Mouse (Mus musculus) heart, postnatal 0 days (tissue): ENCODE measurements around the gene Cdk10. TPM values are rescaled to one million over a fixed set of nuclear protein-coding genes. Genes with fewer than 3 reads are reported as not detected.

Experiments used
- ATAC-seq: fragments of 200-750 bp; cut with Nextera tagmentation; 2 replicates; pipeline ENCODE4 v1.8.0; 2017; ENCODE audit warnings: low read depth, moderate number of reproducible peaks, moderate library complexity; ENCODE audit not compliant: insufficient read depth
- DNase-seq: peaks from one replicate; pipeline ENCODE4 v3.0.0-alpha.2; 2016; ENCODE audit warnings: low spot score
- H3K27ac ChIP-seq: fragments of 300-500 bp; sonication (generic); 2 replicates; pipeline ENCODE4 v1.5.1; 2014; ENCODE audit warnings: low read depth, mild to moderate bottlenecking
- H3K27me3 ChIP-seq: fragments of 300-500 bp; sonication (generic); 2 replicates; pipeline ENCODE4 v1.6.1; 2014; ENCODE audit warnings: low read length, mixed read lengths; ENCODE audit not compliant: control insufficient read depth, insufficient read depth
- H3K36me3 ChIP-seq: fragments of 300-500 bp; sonication (generic); replicated peaks from 2 replicates; pipeline ENCODE4 v1.6.1; 2014; ENCODE audit warnings: low read length, mixed read lengths; ENCODE audit not compliant: control insufficient read depth, insufficient read depth
- H3K4me1 ChIP-seq: fragments of 300-500 bp; sonication (generic); 2 replicates; pipeline ENCODE4 v1.6.1; 2014; ENCODE audit warnings: antibody characterized with exemption; ENCODE audit not compliant: control insufficient read depth, insufficient read depth
- H3K4me2 ChIP-seq: fragments of 300-500 bp; sonication (generic); 2 replicates; pipeline ENCODE4 v1.6.1; 2014; ENCODE audit warnings: low read depth, mild to moderate bottlenecking, low read length, moderate library complexity
- H3K4me3 ChIP-seq: fragments of 300-500 bp; sonication (generic); 2 replicates; pipeline ENCODE4 v1.5.1; 2014; ENCODE audit warnings: low read depth, low read length
- H3K9ac ChIP-seq: fragments of 300-500 bp; sonication (generic); replicated peaks from 2 replicates; pipeline ENCODE4 v1.6.1; 2014; ENCODE audit warnings: low read depth, low read length, mixed read lengths
- H3K9me3 ChIP-seq: fragments of 300-500 bp; sonication (generic); replicated peaks from 2 replicates; pipeline ENCODE4 v1.6.1; 2016; ENCODE audit warnings: low read length; ENCODE audit not compliant: control insufficient read depth
- CTCF ChIP-seq: IDR thresholded peaks from 2 replicates; pipeline ENCODE4 v1.5.1; 2016; ENCODE audit warnings: antibody characterized with exemption, control low read depth, low read depth
- EP300 ChIP-seq: IDR thresholded peaks from 2 replicates; pipeline ENCODE4 v1.6.1; 2016; ENCODE audit warnings: antibody characterized with exemption, low read depth
- WGBS: fragments of 180-500 bp; shearing (Covaris S2); extraction: QIAGEN DNeasy Blood & Tissue Kit; methylation state at CpG from one replicate; pipeline ENCODE4 v1.1.7; 2014; 5-methylcytosine and 5-hydroxymethylcytosine counted together
- polyA plus RNA-seq: library from polyadenylated mRNA; unstranded; fragments of >200 nt; fragmentation: Nextera tagmentation; extraction: Ambion mirVana; gene quantifications from 2 replicates; pipeline ENCODE4 v1.2.1, GENCODE M21; 2015
- total RNA-seq: library from RNA; depleted of rRNA; stranded (reverse); fragments of >200 nt; gene quantifications from 2 replicates; pipeline ENCODE4 v1.2.3, GENCODE M21; 2014; ENCODE audit warnings: low replicate concordance; rRNA removed

The Cdk10 gene
- 26.5 and 31.9 TPM in 2 replicates for total RNA-seq
- polyA plus RNA-seq = 14.7 and 14.8 TPM in 2 replicates

DNA sequence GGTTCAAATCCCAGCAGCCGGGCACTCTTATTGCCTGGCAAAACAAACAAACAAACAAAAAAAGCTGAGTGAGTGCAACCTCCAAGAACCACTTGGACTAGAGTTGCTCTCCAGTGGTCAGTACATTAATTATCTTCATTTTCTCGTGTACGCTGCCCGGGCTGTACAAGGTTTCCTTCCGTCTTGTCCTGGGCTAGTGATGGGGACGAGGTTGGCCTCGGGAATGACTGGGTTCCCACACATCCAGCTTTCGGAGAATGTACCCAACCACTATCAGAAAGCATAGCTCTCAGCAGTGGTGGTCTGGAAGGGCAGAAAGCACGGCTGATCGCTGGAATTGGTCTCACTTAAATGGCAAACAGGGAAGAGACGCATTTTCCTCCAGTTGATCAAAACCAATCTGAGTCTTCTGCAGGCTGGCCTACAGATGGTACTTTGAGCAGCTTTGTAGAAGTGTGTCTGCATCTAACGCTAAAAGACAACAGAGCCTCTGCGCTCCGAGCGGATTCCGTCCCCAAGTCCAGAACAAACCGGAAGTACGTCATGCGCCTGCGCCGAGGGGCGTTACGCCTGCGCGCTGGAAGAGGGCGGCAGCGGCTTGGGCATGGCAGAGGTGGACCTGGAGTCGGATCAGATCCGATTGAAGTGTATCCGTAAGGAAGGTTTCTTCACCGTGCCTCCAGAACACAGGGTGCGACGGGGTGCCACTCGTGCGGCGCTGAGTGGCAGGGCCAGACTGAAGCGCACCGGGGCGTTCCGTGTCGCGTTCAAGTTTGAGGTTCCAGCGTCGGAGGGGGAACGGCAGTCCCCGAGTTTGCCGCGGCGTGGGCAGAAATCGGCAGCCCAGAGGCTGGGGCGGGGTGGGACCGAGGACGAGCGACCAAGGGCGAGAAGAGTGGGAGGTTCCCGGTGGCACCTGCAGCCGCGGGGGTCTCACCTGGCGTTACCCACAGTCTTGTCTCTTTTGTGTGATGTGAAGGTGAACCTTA, at the start of gene Cdk10:
Gene Cdk10, plus strand, starts transcription at position 565 of the 989 bp plus-strand sequence.
- H3K4me1 ChIP-seq = peaks cover 12% of the 10 kb centered on the region; the same call in 1 of the 2 replicates
- peak within 1 kb of the TSS; percentile 84 for H3K27ac ChIP-seq
- no peaks in the 10 kb centered on the region for H3K27me3 ChIP-seq
- DNase-seq (peak; percentile 85), ATAC-seq (peak; percentile 91)
- 2% methylated on average over 59 of the region's 59 CpGs for WGBS
- peak within 1 kb of the TSS; percentile 92 for H3K4me2 ChIP-seq
- no peaks in the 10 kb centered on the region for H3K9me3 ChIP-seq
- peaks cover 27% of the 10 kb centered on the region for H3K36me3 ChIP-seq
- peak within 1 kb of the TSS; percentile 62 for H3K4me3 ChIP-seq
- TF ChIP-seq CTCF (0 out of 2 replicates have a peak, but pooled peaks have one; percentile 6), EP300 (no peak)
- H3K9ac ChIP-seq = peak within 1 kb of the TSS; percentile 66

DNA sequence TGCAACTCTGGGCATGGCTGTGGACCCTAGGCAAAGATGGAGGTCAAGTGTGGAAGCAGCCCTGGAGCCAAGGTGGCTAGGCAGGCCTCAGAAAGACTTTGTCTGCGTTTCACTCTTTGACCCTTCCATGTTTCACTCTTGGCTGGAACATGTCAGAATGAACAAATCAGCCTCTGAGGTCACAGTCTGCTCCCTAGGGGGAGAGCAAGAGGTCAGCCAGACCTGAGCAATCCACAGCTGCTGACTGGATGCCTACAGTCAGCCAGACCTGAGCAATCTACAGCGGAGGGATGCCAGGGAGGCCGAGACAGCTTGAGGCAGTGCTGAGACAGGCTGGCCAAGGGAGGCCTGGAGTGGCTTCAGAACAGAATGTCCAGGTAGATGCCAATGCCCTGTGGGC, 43.3 kb upstream of the Cdk10 start:
- no peak for ATAC-seq
- 70% methylated on average over 3 of the region's 3 CpGs for WGBS

GRCm38 (mm10) chr8:123185566-123186409, 38.9 kb upstream of the Cdk10 start, which contains the start of gene Dpep1:
Gene Dpep1, plus strand, starts transcription at chr8:123186242.
- 37% methylated on average over 19 of the region's 19 CpGs for whole genome bisulfite sequencing
- Histone ChIP-seq H3K9me3 (no peaks in the 10 kb centered on the region), H3K4me1 (no peaks in the 10 kb centered on the region), H3K36me3 (no peaks in the 10 kb centered on the region), H3K4me2 (peak within 1 kb of the TSS; percentile 14; the same call in 1 of the 2 replicates), H3K9ac (0 out of 2 replicates have a peak within 1 kb of the TSS, but pooled peaks have one; percentile 2), H3K4me3 (no peak within 1 kb of the TSS; the same call in 1 of the 2 replicates), H3K27me3 (no peaks in the 10 kb centered on the region), H3K27ac (peak within 1 kb of the TSS; percentile 73)
- DNase-seq (peak; percentile 27), ATAC-seq (peak; percentile 70)
- TF ChIP-seq CTCF (no peak), EP300 (no peak)

More for the DNA sequence above, 43.3 kb upstream of the Cdk10 start:
- H3K27ac ChIP-seq = no peak overlapping the region
- no peaks in the 10 kb centered on the region for H3K27me3 ChIP-seq
- peaks cover 6% of the 10 kb centered on the region for H3K9me3 ChIP-seq
- H3K4me2 ChIP-seq = no peak overlapping the region
- no peak for DNase-seq
- H3K4me1 ChIP-seq = no peaks in the 10 kb centered on the region
- no peak overlapping the region for H3K4me3 ChIP-seq
- no peak overlapping the region for H3K9ac ChIP-seq
- TF ChIP-seq CTCF (no peak), EP300 (no peak)
- no peaks in the 10 kb centered on the region for H3K36me3 ChIP-seq

DNA sequence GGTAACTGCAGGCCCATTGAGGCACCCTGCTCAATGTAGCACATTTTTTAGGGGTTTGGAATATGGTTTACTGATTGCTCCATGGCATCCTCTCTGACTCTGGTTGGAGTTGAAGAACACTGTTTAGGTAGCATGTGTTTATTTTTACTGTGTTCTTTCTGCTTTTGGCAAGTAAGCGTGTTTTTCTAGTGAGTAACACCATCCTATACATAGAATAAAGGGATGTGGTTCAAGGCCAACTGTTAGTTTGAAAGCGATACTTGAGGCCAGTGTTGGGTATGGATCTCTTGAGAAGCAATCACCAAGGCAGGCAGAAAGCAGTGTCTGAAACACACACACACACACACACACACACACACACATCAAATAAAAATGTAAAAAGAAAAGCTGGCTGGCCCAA, 36.6 kb upstream of the Cdk10 start:
- 78% methylated on average over 2 of the region's 2 CpGs for WGBS
- H3K4me3 ChIP-seq = no peak overlapping the region
- DNase-seq (no peak), ATAC-seq (no peak)
- no peaks in the 10 kb centered on the region for H3K36me3 ChIP-seq
- H3K27me3 ChIP-seq = no peaks in the 10 kb centered on the region
- H3K27ac ChIP-seq = no peak overlapping the region
- H3K9me3 ChIP-seq = no peaks in the 10 kb centered on the region
- H3K4me2 ChIP-seq = no peak overlapping the region
- H3K9ac ChIP-seq = no peak overlapping the region
- H3K4me1 ChIP-seq = no peaks in the 10 kb centered on the region
- TF ChIP-seq CTCF (no peak), EP300 (no peak)

DNA sequence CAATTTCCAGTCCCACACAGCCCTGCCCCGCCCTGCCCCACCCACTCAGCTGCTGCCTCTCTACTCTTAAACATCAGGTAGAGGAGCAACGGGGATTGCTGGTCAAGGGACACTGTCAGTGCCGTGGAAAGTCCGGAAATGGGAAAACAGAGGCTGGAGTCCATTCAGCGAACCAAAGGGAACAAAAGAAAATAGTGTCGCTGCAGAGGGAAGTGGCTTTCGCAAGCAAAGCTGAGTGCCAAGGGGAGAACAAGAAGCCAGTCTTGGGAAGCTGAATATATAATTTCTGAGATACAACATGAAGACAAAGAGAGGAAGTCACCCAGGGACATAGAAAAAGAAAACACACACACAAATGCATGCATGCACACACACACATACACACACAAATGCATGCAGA, 35.8 kb upstream of the Cdk10 start:
- no peaks in the 10 kb centered on the region for H3K4me1 ChIP-seq
- no peak for TF ChIP-seq EP300
- no peak for TF ChIP-seq CTCF
- no peak for DNase-seq
- no peak for ATAC-seq
- no peak overlapping the region for H3K9ac ChIP-seq
- H3K27me3 ChIP-seq = no peaks in the 10 kb centered on the region
- H3K27ac ChIP-seq = no peak overlapping the region
- no peaks in the 10 kb centered on the region for H3K36me3 ChIP-seq
- 59% methylated on average over 7 of the region's 7 CpGs for WGBS
- no peaks in the 10 kb centered on the region for H3K9me3 ChIP-seq
- no peak overlapping the region for H3K4me2 ChIP-seq
- H3K4me3 ChIP-seq = no peak overlapping the region
